Mouse (Mus musculus): ENCODE data around the gene Dcaf12l2. TPM values are rescaled to one million over a fixed set of nuclear protein-coding genes. Genes with fewer than 3 reads are reported as not detected.

The Dcaf12l2 gene
- polyA plus RNA-seq (2016; fragmentation: Nextera tagmentation; extraction: Ambion mirVana), result 1.4 and 2.8 TPM in 2 replicates

DNA sequence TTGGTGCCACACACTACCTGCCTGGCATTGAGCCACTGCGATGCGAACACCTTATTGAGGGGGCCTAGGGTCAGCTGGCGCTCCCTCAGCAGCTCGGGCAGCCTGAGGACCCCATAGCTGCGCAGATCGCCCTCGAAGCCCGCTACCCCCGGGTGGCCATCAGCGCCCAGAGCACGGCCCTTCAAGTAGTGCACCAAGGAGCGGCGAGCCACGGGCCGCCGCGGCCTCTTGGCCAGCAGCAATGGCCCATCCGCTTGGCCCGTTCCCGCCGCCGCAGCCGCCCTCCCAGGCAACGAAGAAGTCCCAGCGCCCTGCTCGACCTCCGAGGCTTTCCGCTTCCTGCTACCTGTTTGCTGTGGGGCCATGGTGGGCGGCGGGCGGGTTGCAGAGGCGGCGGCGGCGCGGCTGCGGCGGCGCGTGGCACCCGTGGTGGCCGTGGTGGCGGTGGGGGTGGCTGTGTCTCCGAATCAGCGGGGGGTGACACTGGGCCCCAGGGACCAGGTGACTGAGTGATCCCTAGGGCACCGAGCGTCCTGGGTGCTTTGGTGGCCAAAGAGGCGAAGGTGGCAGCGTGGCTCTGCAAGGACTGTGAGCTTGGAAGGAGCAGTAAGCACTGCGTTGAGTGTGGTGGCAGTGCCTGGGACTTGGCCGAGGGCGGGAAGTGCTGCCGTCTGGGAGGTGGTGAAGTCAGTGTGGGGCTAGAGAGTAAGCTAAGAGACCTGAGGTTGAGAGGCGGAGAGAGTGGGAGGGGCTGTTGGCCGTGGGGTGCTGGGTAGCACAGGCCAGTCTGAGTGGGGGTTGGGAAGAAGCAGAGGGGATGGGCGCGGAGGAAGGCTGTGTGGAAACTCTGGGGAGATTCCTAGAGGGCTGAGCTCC lies at the start of gene Dcaf12l2:
Dcaf12l2 (minus strand) TSS at position 697 of the 876 bp plus-strand sequence.
- 8% methylated on average over 50 of the region's 57 CpGs for WGBS
- Histone ChIP-seq H3K4me1 (no peaks in the 10 kb centered on the region), H3K27me3 (ENCODE audit: low read depth, poor library complexity, severe bottlenecking) (no peaks in the 10 kb centered on the region), H3K36me3 (no peaks in the 10 kb centered on the region), H3K27ac (peak within 1 kb of the TSS; percentile 86), H3K9me3 (replicated peaks) (no peaks in the 10 kb centered on the region), H3K4me3 (peak within 1 kb of the TSS; percentile 57)
- DNase-seq (ENCODE audit: low spot score), result peak; percentile 41

DNA sequence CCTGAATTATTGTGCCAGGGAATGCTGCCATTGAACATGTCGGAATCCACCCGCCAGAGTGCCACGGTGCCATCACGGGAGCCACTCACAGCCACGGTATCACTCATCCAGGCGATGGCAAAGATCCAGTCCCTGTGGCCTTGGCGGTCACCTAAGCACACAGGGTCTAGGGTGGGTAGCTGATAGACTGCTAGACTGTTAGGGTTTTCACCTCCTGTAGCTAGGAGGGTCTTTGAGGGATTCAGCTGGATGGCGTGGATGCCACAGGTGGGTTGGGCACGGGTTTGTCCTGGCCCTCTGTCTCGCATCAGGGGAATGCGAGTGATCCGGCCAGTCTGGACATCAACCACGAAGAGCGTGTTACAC lies 879 bp downstream of the Dcaf12l2 start:
- H3K36me3 ChIP-seq, result no peaks in the 10 kb centered on the region
- H3K27me3 ChIP-seq (ENCODE audit: low read depth, poor library complexity, severe bottlenecking), result no peaks in the 10 kb centered on the region
- peak overlapping the region; percentile 86; the same call in 1 of the 2 replicates for H3K27ac ChIP-seq
- DNase-seq (ENCODE audit: low spot score), result peak; percentile 31
- H3K4me1 ChIP-seq, result no peaks in the 10 kb centered on the region
- no peaks in the 10 kb centered on the region for H3K9me3 ChIP-seq (replicated peaks)
- peak overlapping the region; percentile 57 for H3K4me3 ChIP-seq
- WGBS, result 72% methylated on average over 14 of the region's 14 CpGs

Data from limb, embryonic 10.5 days (tissue).